Mouse (Mus musculus): ENCODE data around the gene Mief2. TPM values are rescaled to one million over a fixed set of nuclear protein-coding genes. Genes with fewer than 3 reads are reported as not detected.

The Mief2 gene
- polyA plus RNA-seq, 1 experiment from 2014 or later: 18.5 TPM

DNA sequence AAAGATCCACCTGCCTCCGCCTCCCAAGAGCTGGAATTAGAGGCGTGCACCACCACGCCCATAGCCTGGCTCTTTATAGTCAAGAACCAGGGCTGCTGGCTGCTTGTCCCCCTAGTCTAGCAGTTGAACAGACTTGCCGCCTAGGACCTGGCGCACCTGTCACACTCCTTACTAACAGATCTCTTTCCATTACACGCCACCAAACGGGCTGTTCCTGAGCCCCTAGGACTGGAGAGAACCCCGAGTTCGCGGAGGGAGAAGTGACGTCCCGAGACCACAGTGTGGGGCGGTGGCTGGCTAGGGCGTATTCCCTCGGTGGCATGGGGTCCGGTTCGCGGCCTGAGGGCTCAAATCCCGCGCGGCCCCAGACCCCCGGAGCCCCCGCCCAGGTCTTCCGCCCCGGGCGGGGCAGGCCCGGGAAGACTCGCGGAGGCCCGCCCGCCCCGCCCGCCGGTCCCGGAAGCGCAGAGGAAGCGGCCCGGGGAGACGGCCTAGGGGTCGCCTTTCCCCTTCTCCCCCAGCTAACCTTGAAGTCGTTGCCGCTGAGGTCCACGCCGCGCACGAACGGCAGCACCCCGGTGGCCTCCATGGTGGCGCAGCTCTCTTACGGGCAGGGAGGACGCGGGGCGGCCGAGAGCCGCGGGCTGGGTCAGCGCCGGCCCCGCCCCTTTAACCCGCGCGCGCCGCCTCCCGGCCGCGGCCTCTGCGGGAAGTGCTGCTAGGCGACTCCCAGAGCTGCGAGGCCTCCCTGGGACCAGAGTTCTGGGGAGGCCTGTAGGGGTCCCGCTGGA lies 1.4 kb upstream of the Mief2 start, which contains the start of gene Flii:
TSS of gene Flii (minus strand) at position 663 of the 791 bp plus-strand sequence.
- Histone ChIP-seq H3K9ac (peak within 1 kb of the TSS; percentile 96), H3K4me1 (replicated peaks) (peaks cover 28% of the 10 kb centered on the region), H3K4me3 (peak within 1 kb of the TSS; percentile 94), H3K4me2 (peak within 1 kb of the TSS; percentile 74), H3K27ac (ENCODE audit: poor library complexity, severe bottlenecking) (peak within 1 kb of the TSS; percentile 93), H3K27me3 (replicated peaks) (no peaks in the 10 kb centered on the region), H3K9me3 (replicated peaks) (no peaks in the 10 kb centered on the region), H3K36me3 (peaks cover 51% of the 10 kb centered on the region)
- ATAC-seq (ENCODE audit: insufficient number of reproducible peaks, low FRiP score): peak; percentile 86
- under 1% methylated on average over 71 of the region's 71 CpGs for WGBS

DNA sequence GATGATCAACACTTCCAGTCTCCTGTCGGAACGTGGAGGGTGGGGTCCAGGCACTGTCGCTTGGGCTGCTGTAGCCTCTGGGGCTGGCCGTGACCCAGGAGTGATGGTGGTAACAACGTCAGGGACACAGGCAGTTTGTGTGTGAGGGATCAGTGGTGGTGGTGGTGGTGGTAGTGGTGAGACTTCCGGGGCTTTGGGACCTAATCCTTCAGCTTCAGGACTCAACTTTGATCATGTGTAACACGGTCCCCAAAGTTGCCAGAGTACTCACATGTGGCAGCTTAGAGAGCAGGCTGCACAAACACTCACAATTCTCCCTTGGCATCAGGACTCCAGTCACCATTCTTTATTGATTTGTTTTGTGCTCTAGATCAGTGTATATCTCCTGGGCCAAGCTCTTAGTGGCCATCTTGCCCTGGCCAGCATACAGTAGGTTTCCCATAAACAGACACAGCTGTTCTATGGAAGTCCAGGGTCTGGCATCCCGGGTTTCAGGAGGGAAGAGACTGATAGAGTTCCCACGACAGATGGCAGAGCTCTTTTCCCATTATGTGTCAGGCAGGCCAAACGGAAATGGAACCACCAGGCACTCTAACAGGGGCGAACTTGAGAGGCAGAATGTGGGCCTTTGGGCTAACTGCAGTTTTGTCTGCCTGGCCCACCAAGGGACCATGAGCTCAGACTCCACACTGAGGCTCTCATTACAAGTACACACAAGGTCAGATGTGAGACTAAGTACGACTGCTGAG lies 632 bp upstream of the Mief2 start:
- 0 out of 2 replicates have a peak, but pooled peaks have one; percentile 3 for ATAC-seq (ENCODE audit: insufficient number of reproducible peaks, low FRiP score)
- H3K4me1 ChIP-seq (replicated peaks): peaks cover 28% of the 10 kb centered on the region
- H3K4me3 ChIP-seq: peak overlapping the region; percentile 94
- H3K9ac ChIP-seq: peak overlapping the region; percentile 96
- H3K4me2 ChIP-seq: peak overlapping the region; percentile 74
- 6% methylated on average over 12 of the region's 12 CpGs for WGBS
- no peaks in the 10 kb centered on the region for H3K9me3 ChIP-seq (replicated peaks)
- H3K27me3 ChIP-seq (replicated peaks): no peaks in the 10 kb centered on the region
- H3K27ac ChIP-seq (ENCODE audit: poor library complexity, severe bottlenecking): peak overlapping the region; percentile 93
- peaks cover 50% of the 10 kb centered on the region for H3K36me3 ChIP-seq

GRCm38 (mm10) chr11:60729217-60729641 lies 1.0 kb downstream of the Mief2 start:
- peaks cover 49% of the 10 kb centered on the region for H3K36me3 ChIP-seq
- H3K4me1 ChIP-seq (replicated peaks): peaks cover 31% of the 10 kb centered on the region
- H3K4me2 ChIP-seq: peak overlapping the region; percentile 74
- no peaks in the 10 kb centered on the region for H3K9me3 ChIP-seq (replicated peaks)
- ATAC-seq (ENCODE audit: insufficient number of reproducible peaks, low FRiP score): no peak
- no peaks in the 10 kb centered on the region for H3K27me3 ChIP-seq (replicated peaks)
- H3K4me3 ChIP-seq: peak overlapping the region; percentile 94
- WGBS: 71% methylated on average over 6 of the region's 6 CpGs
- peak overlapping the region; percentile 79 for H3K9ac ChIP-seq
- no peak overlapping the region for H3K27ac ChIP-seq (ENCODE audit: poor library complexity, severe bottlenecking)

DNA sequence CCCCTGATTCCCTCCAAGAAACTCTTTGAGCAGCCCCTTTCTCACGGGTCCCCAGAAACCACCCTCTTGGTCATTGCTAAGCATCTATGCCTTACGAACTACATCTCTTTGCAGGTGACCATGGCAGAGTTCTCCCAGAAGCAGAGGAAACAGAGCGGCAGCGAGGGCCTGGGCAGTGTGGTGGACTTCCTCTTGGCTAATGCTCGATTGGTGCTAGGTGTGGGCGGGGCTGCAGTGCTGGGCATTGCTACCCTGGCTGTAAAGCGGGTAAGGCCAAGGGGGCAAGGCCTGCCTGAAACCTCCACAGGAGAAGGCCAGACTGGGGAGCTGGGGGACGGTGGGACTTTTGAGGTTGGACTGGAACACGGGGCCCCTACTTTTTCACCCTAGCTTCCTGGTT lies 2.0 kb downstream of the Mief2 start:
- peaks cover 40% of the 10 kb centered on the region for H3K36me3 ChIP-seq
- H3K27me3 ChIP-seq (replicated peaks): no peaks in the 10 kb centered on the region
- ATAC-seq (ENCODE audit: insufficient number of reproducible peaks, low FRiP score): no peak
- no peak overlapping the region for H3K4me2 ChIP-seq
- no peak overlapping the region for H3K9ac ChIP-seq
- no peak overlapping the region for H3K4me3 ChIP-seq
- no peaks in the 10 kb centered on the region for H3K9me3 ChIP-seq (replicated peaks)
- WGBS: 85% methylated on average over 9 of the region's 9 CpGs
- peaks cover 33% of the 10 kb centered on the region for H3K4me1 ChIP-seq (replicated peaks)
- H3K27ac ChIP-seq (ENCODE audit: poor library complexity, severe bottlenecking): no peak overlapping the region

- Histone ChIP-seq H3K4me1 (replicated peaks) (peaks cover 28% of the 10 kb centered on the region), H3K9ac (peak overlapping the region; percentile 11; the same call in 1 of the 2 replicates), H3K27me3 (replicated peaks) (no peaks in the 10 kb centered on the region), H3K27ac (ENCODE audit: poor library complexity, severe bottlenecking) (no peak overlapping the region), H3K4me2 (no peak overlapping the region), H3K4me3 (no peak overlapping the region), H3K9me3 (replicated peaks) (no peaks in the 10 kb centered on the region), H3K36me3 (peaks cover 40% of the 10 kb centered on the region)
- 89% methylated on average over 14 of the region's 14 CpGs for WGBS
- no peak for ATAC-seq (ENCODE audit: insufficient number of reproducible peaks, low FRiP score)
Measured at GRCm38 (mm10) chr11:60731251-60731650, 3.1 kb downstream of the Mief2 start.

GRCm38 (mm10) chr11:60734206-60734605 lies 6.0 kb downstream of the Mief2 start:
- Histone ChIP-seq H3K27ac (ENCODE audit: poor library complexity, severe bottlenecking) (no peak overlapping the region), H3K27me3 (replicated peaks) (no peaks in the 10 kb centered on the region), H3K9ac (no peak overlapping the region), H3K36me3 (peaks cover 58% of the 10 kb centered on the region), H3K4me1 (replicated peaks) (peaks cover 13% of the 10 kb centered on the region), H3K4me2 (no peak overlapping the region), H3K4me3 (no peak overlapping the region), H3K9me3 (replicated peaks) (no peaks in the 10 kb centered on the region)
- no peak for ATAC-seq (ENCODE audit: insufficient number of reproducible peaks, low FRiP score)
- 71% methylated on average over 2 of the region's 2 CpGs for WGBS

DNA sequence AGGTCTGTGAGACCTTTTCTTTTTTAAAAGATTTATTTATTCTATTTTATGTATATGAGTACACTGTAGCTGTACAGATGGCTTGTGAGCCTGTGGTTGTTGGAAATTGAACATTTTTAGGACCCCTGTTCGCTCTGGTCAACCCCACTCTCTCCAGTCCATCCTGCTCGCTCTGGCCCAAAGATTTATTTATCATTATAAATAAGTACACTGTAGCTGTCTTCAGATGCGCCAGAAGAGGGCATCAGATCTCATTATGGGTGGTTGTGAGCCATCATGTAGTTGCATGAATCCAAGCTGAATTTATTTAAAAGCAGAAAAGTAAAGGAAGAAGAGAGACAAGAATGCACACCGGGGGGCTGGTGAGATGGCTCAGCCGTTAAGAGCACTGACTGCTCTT lies 7.0 kb downstream of the Mief2 start:
- Histone ChIP-seq H3K4me1 (replicated peaks) (peaks cover 10% of the 10 kb centered on the region), H3K27me3 (replicated peaks) (no peaks in the 10 kb centered on the region), H3K9me3 (replicated peaks) (no peaks in the 10 kb centered on the region), H3K27ac (ENCODE audit: poor library complexity, severe bottlenecking) (no peak overlapping the region), H3K4me3 (no peak overlapping the region), H3K9ac (no peak overlapping the region), H3K36me3 (peaks cover 67% of the 10 kb centered on the region), H3K4me2 (no peak overlapping the region)
- no peak for ATAC-seq (ENCODE audit: insufficient number of reproducible peaks, low FRiP score)
- 76% methylated on average over 5 of the region's 5 CpGs for WGBS

DNA sequence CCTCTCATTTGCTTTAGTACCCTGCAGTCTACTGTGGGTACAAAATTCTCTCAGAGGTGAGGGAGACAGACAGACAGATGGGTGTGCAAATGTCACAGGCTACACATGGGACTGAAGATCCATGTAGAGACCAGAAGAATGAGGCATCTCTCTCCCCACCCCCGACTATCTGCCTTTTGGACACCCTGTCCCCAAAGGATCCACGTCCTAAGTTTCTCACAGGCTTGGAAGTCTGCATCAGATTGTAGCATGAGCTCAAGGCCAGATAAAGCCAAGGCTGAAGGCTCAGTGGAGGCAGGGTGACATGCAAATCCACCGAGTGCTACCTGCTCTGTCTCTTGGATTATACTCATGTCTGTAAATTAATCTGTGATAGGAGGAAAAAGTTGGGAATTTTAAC lies 8.3 kb downstream of the Mief2 start:
- Histone ChIP-seq H3K9ac (no peak overlapping the region), H3K27ac (ENCODE audit: poor library complexity, severe bottlenecking) (no peak overlapping the region), H3K27me3 (replicated peaks) (no peaks in the 10 kb centered on the region), H3K4me2 (no peak overlapping the region), H3K9me3 (replicated peaks) (no peaks in the 10 kb centered on the region), H3K36me3 (peaks cover 66% of the 10 kb centered on the region), H3K4me1 (replicated peaks) (peaks cover 9% of the 10 kb centered on the region; the same call in 1 of the 2 replicates), H3K4me3 (no peak overlapping the region)
- no peak for ATAC-seq (ENCODE audit: insufficient number of reproducible peaks, low FRiP score)
- 79% methylated on average over 3 of the region's 3 CpGs for WGBS

DNA sequence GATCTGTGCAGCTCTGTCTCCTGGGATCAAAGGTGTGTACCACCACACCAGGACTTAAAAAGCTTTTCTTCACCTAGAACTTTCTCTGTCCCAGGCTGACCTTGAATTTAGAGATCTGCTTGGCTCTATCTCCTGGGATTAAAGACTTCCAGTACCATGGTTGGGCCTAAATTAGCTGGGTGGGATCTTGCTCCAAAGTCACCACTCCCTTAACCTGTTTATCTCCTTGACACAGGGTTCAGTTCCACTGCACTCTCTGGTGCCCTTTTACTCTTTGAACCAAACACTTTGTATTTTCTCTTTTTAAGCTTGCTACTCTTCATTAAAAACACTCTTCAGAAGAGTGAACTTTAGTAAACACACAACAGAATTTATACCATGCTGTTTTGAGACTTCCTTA lies 9.3 kb downstream of the Mief2 start:
- Histone ChIP-seq H3K27ac (ENCODE audit: poor library complexity, severe bottlenecking) (no peak overlapping the region), H3K27me3 (replicated peaks) (no peaks in the 10 kb centered on the region), H3K36me3 (peaks cover 66% of the 10 kb centered on the region), H3K4me2 (no peak overlapping the region), H3K9ac (no peak overlapping the region), H3K9me3 (replicated peaks) (no peaks in the 10 kb centered on the region), H3K4me3 (no peak overlapping the region), H3K4me1 (replicated peaks) (peaks cover 9% of the 10 kb centered on the region; the same call in 1 of the 2 replicates)
- no peak for ATAC-seq (ENCODE audit: insufficient number of reproducible peaks, low FRiP score)

GRCm38 (mm10) chr11:60740321-60740720 lies 12.1 kb downstream of the Mief2 start:
- Histone ChIP-seq H3K27me3 (replicated peaks) (no peaks in the 10 kb centered on the region), H3K4me1 (replicated peaks) (0 out of 2 replicates have a peak, but pooled peaks cover 3% of the 10 kb centered on the region), H3K27ac (ENCODE audit: poor library complexity, severe bottlenecking) (no peak overlapping the region), H3K4me2 (no peak overlapping the region), H3K4me3 (no peak overlapping the region), H3K9ac (no peak overlapping the region), H3K9me3 (replicated peaks) (no peaks in the 10 kb centered on the region), H3K36me3 (peaks cover 78% of the 10 kb centered on the region)
- ATAC-seq (ENCODE audit: insufficient number of reproducible peaks, low FRiP score): no peak
- 85% methylated on average over 3 of the region's 3 CpGs for WGBS

GRCm38 (mm10) chr11:60755570-60755969 lies 27.4 kb downstream of the Mief2 start:
- Histone ChIP-seq H3K4me2 (no peak overlapping the region), H3K9me3 (replicated peaks) (no peaks in the 10 kb centered on the region), H3K36me3 (peaks cover 80% of the 10 kb centered on the region), H3K9ac (no peak overlapping the region), H3K4me3 (no peak overlapping the region), H3K27ac (ENCODE audit: poor library complexity, severe bottlenecking) (no peak overlapping the region), H3K27me3 (replicated peaks) (no peaks in the 10 kb centered on the region), H3K4me1 (replicated peaks) (no peaks in the 10 kb centered on the region)
- WGBS: 92% methylated on average over 7 of the region's 7 CpGs
- ATAC-seq (ENCODE audit: insufficient number of reproducible peaks, low FRiP score): no peak

Data from heart, embryonic 12.5 days (tissue).